Mouse (Mus musculus) kidney, adult 8-10 months (tissue): Measurements from ENCODE around the gene Snapin.

Experiments used
- DNase-seq, 2 experiments: peaks; one replicate each; pipeline ENCODE4 v3.0.0; 2022

The Snapin gene

GRCm38 (mm10) chr3:90451396-90452095 is 39.3 kb downstream of the Snapin start:
- no peak for DNase-seq

DNA sequence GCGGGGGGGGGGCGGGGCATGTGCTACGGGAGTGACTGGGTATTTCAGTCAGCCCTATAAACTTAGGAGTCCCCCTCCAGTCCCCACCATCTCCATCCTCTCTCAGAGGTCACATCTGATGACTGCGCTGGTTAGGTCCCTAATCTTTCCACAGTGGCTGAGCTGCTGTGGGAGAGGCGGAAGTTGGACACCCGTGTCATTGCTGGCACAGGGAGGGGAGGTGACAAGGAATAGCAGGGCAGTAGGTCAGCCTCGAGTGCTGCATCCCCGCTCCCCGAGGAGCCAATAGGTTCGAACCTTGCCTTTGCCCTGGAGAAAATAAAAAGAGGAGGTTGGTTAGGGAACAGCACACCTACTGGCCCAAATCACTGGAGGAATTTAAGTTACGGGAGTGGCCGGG is 40.0 kb downstream of the Snapin start:
- DNase-seq = no peak

GRCm38 (mm10) chr3:90448626-90449025 is 42.2 kb downstream of the Snapin start:
- peak in 1 of 2 experiments; percentile 17 for DNase-seq

GRCm38 (mm10) chr3:90447123-90447494 is 43.7 kb downstream of the Snapin start:
- peak; percentile 21 to 49 for DNase-seq

- DNase-seq = peak; percentile 80 to 91
These were observed 44.3 kb downstream of the Snapin start for GRCm38 (mm10) chr3:90446389-90447122.

DNA sequence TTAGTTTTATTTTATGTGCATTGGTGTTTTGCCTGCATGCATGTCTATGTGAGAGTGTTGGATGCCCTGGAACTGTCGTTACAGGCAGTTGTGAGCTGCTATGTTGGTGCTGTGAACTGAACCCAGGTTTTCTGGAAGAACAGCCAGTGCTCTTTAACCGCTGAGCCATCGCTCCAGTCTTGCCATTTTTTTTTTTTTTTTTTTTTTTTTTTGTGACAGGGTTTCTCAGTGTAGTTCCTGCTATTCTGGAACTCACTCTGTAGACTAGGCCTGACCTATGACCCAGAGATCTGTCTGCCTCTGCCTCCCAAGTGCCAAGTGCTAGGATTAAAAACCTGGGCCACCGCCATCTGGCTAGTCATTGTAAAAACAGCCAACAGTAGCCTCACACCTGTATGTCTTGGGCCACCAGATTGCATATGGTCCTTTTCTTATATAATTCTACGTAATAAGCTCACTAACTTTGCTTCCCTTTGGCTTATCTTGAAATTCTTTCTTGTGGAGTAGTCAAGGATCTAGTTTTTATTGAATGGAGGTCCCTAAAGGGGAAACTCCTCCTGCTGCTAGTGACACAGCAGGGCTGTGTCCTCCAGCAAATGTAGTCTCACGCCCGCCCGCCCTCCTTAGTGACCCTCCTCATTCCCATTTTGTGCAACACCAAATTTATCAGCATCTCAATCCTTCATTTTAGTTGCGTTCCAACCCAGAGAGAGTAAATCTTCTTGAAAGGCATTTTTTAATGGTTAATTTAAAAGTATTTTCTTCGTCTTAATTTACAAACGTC is 45.2 kb downstream of the Snapin start:
- no peak for DNase-seq

DNA sequence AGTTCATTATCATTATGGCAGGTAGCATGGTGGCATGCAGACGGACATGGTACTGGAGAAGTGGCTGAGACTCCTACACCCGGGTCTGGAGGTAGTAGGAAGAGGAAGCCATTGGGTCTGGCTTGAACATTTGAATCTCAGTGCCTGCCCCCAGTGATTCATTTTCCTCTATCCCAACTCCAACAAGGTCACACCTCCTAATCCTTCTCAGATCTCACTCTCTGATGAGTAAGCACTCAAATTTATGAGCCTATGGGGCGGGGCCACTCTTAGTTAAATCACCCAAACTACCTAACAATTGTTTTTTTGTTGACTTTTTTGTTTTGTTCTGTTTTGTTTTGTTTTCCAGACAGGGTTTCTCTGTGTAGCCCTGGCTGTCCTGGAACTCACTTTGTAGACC is 46.9 kb downstream of the Snapin start:
- no peak for DNase-seq

GRCm38 (mm10) chr3:90440756-90441155 is 50.1 kb downstream of the Snapin start:
- DNase-seq = no peak
